Mouse (Mus musculus) forebrain, embryonic 13.5 days (tissue): ENCODE data around the gene Dph3. TPM values are rescaled to one million over a fixed set of nuclear protein-coding genes. Genes with fewer than 3 reads are reported as not detected.
A peak's percentile ranks its signal among the peaks of the same experiment; 100 is the strongest.

Experiments
- ATAC-seq: fragments of 200-750 bp; cut with Nextera tagmentation; 2 replicates; pipeline ENCODE4 v1.8.0; 2017
- H3K27ac ChIP-seq: fragments of 300-500 bp; sonication (generic); 2 replicates; pipeline ENCODE4 v1.5.1; 2015; ENCODE audit warnings: inconsistent platforms, mild to moderate bottlenecking, moderate library complexity
- H3K27me3 ChIP-seq: fragments of 300-500 bp; sonication (generic); 2 replicates; pipeline ENCODE4 v1.6.1; 2015; ENCODE audit warnings: mild to moderate bottlenecking, inconsistent platforms
- H3K36me3 ChIP-seq: fragments of 300-500 bp; sonication (generic); 2 replicates; pipeline ENCODE4 v1.6.1; 2015; ENCODE audit warnings: mild to moderate bottlenecking, inconsistent platforms; ENCODE audit not compliant: poor library complexity, severe bottlenecking
- H3K4me1 ChIP-seq: fragments of 300-500 bp; sonication (generic); 2 replicates; pipeline ENCODE4 v1.6.1; 2015; ENCODE audit warnings: inconsistent platforms
- H3K4me2 ChIP-seq: fragments of 300-500 bp; sonication (generic); 2 replicates; pipeline ENCODE4 v1.6.1; 2015; ENCODE audit warnings: inconsistent platforms, mild to moderate bottlenecking, moderate library complexity
- H3K4me3 ChIP-seq: fragments of 300-500 bp; sonication (generic); 2 replicates; pipeline ENCODE4 v1.5.1; 2015; ENCODE audit warnings: mild to moderate bottlenecking, inconsistent platforms
- H3K9ac ChIP-seq: fragments of 300-500 bp; sonication (generic); 2 replicates; pipeline ENCODE4 v1.6.1; 2015; ENCODE audit warnings: mild to moderate bottlenecking, inconsistent platforms
- H3K9me3 ChIP-seq: fragments of 300-500 bp; sonication (generic); replicated peaks from 2 replicates; pipeline ENCODE4 v1.6.1; 2016; ENCODE audit warnings: inconsistent platforms
- WGBS: fragments of 180-500 bp; shearing (Covaris S2); methylation state at CpG from one replicate; pipeline ENCODE4 v1.1.7; 2015; 5-methylcytosine and 5-hydroxymethylcytosine counted together
- polyA plus RNA-seq: library from polyadenylated mRNA; unstranded; fragments of >200 nt; fragmentation: Nextera tagmentation; extraction: Ambion mirVana; gene quantifications from 2 replicates; pipeline ENCODE4 v1.2.1, GENCODE M21; 2015

The Dph3 gene
- polyA plus RNA-seq, 1 experiment from 2014 or later = 88.8 TPM

- 95% methylated on average over 6 of the region's 6 CpGs for WGBS
- no peak for ATAC-seq
- H3K27me3 ChIP-seq = no peaks in the 10 kb centered on the region
- H3K9ac ChIP-seq = no peak overlapping the region
- no peak overlapping the region for H3K4me3 ChIP-seq
- H3K27ac ChIP-seq = no peak overlapping the region
- H3K4me2 ChIP-seq = no peak overlapping the region
- peaks cover 27% of the 10 kb centered on the region for H3K36me3 ChIP-seq
- H3K4me1 ChIP-seq = peaks cover 27% of the 10 kb centered on the region
- no peaks in the 10 kb centered on the region for H3K9me3 ChIP-seq
These were observed 2.6 kb downstream of the Dph3 start for GRCm38 (mm10) chr14:32082891-32083290.

GRCm38 (mm10) chr14:32081026-32081425 is 4.5 kb downstream of the Dph3 start:
- Histone ChIP-seq H3K9me3 (no peaks in the 10 kb centered on the region), H3K4me2 (no peak overlapping the region), H3K9ac (no peak overlapping the region), H3K36me3 (peaks cover 27% of the 10 kb centered on the region), H3K4me1 (peaks cover 16% of the 10 kb centered on the region), H3K27ac (no peak overlapping the region), H3K4me3 (no peak overlapping the region), H3K27me3 (no peaks in the 10 kb centered on the region)
- 85% methylated on average over 10 of the region's 10 CpGs for WGBS
- no peak for ATAC-seq

DNA sequence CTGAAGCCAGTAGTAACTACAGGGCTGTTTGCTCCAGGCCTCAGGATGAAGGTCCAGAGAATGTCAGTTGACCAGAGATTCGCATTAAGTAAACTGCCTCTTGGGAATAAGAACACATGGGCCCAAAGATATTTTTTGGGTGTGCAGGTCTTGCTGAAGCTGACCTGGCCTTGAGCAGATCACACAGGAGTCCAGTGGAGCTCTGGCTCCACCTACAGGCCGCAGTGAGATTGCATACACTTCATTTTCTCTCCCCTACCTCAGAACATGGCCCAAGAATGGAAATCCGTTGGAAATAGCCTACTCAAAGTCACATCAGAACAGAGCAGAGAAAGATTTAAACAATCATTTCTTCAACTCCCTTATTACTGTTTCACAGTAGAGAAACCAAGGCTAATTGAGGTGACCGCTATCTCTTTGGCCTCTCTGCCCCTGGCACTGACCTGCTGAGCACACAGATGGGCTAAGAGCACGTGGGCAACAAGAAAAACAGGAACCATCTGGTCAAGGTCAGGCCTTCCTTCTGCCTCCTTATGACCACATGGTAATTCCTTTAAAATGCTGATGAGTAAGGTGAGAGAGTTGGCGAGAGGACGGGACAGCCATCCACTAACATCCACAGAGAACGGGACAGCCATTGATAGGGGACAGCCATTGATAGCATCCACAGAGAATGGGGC is 8.5 kb downstream of the Dph3 start:
- WGBS = 60% methylated on average over 8 of the region's 8 CpGs
- no peaks in the 10 kb centered on the region for H3K4me1 ChIP-seq
- H3K27me3 ChIP-seq = no peaks in the 10 kb centered on the region
- H3K9me3 ChIP-seq = no peaks in the 10 kb centered on the region
- H3K36me3 ChIP-seq = peaks cover 15% of the 10 kb centered on the region
- H3K27ac ChIP-seq = no peak overlapping the region
- no peak overlapping the region for H3K9ac ChIP-seq
- no peak overlapping the region for H3K4me3 ChIP-seq
- no peak overlapping the region for H3K4me2 ChIP-seq
- peak; percentile 36; the same call in 1 of the 2 replicates for ATAC-seq

GRCm38 (mm10) chr14:32073901-32074300 is 11.6 kb downstream of the Dph3 start:
- WGBS = 89% methylated on average over 7 of the region's 7 CpGs
- no peak for ATAC-seq

DNA sequence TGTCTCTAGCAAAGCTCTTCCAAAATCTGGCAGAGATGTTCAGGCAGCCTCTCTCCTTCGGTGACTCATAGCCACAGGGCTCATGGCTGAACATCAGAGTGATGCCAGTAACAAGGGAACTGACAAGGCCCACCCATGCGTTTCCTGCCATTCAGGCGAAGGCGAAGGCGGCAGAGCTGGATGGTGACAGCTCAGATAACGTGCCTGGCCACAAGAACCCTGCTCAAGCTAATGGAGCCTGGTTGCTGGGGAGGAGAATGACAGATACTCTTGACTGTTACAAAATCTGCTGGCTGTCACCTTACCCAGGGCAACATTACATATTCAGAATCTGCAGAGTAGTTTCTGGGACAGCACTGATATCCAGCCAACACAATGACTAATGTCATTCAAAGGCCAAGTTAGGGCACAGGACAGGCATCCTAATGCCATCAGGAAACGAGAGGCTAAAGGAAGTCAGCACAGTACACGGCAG is 12.3 kb downstream of the Dph3 start:
- H3K4me1 ChIP-seq = no peaks in the 10 kb centered on the region
- 76% methylated on average over 8 of the region's 8 CpGs for WGBS
- no peaks in the 10 kb centered on the region for H3K9me3 ChIP-seq
- H3K36me3 ChIP-seq = no peaks in the 10 kb centered on the region
- no peak for ATAC-seq
- no peak overlapping the region for H3K4me2 ChIP-seq
- H3K27me3 ChIP-seq = no peaks in the 10 kb centered on the region
- H3K27ac ChIP-seq = no peak overlapping the region
- H3K4me3 ChIP-seq = no peak overlapping the region
- H3K9ac ChIP-seq = 0 out of 2 replicates have a peak overlapping the region, but pooled peaks have one; percentile 12

More at GRCm38 (mm10) chr14:32073901-32074300, 11.6 kb downstream of the Dph3 start:
- Histone ChIP-seq H3K4me2 (no peak overlapping the region), H3K9me3 (no peaks in the 10 kb centered on the region), H3K9ac (no peak overlapping the region), H3K36me3 (no peaks in the 10 kb centered on the region), H3K4me1 (no peaks in the 10 kb centered on the region), H3K4me3 (no peak overlapping the region), H3K27me3 (no peaks in the 10 kb centered on the region), H3K27ac (no peak overlapping the region)

GRCm38 (mm10) chr14:32072807-32073206 is 12.7 kb downstream of the Dph3 start:
- H3K36me3 ChIP-seq = no peaks in the 10 kb centered on the region
- H3K4me2 ChIP-seq = no peak overlapping the region
- ATAC-seq = no peak

DNA sequence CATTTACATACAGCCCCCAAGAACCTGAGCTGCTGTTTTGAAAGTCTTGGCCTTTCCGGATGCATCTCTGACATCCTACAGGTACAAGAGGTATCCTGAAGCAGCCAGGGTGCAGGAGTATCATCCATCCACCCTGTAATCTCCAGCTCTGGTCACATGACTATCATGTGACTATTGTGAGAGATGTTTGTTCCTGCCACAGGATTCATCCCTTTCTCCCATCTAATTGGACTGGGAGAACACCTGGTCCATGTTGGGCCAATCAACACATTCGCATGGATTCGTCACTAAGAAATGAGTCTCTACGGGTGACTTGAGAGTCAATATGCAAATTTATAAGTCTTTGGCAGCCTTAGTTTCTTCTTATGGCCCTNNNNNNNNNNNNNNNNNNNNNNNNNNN is 24.1 kb downstream of the Dph3 start:
- H3K27me3 ChIP-seq = no peaks in the 10 kb centered on the region
- H3K9ac ChIP-seq = no peak overlapping the region
- no peaks in the 10 kb centered on the region for H3K36me3 ChIP-seq
- H3K4me2 ChIP-seq = no peak overlapping the region
- no peaks in the 10 kb centered on the region for H3K4me1 ChIP-seq
- 87% methylated on average over 4 of the region's 4 CpGs for WGBS
- no peak overlapping the region for H3K27ac ChIP-seq
- no peak overlapping the region for H3K4me3 ChIP-seq
- H3K9me3 ChIP-seq = peaks cover 13% of the 10 kb centered on the region
- no peak for ATAC-seq

More at GRCm38 (mm10) chr14:32072807-32073206, 12.7 kb downstream of the Dph3 start:
- Histone ChIP-seq H3K9ac (no peak overlapping the region), H3K9me3 (no peaks in the 10 kb centered on the region), H3K27me3 (no peaks in the 10 kb centered on the region), H3K4me1 (no peaks in the 10 kb centered on the region), H3K4me3 (no peak overlapping the region), H3K27ac (no peak overlapping the region)

- H3K36me3 ChIP-seq = no peaks in the 10 kb centered on the region
- H3K9ac ChIP-seq = no peak overlapping the region
- 95% methylated on average over 4 of the region's 4 CpGs for WGBS
- no peak overlapping the region for H3K4me3 ChIP-seq
- H3K9me3 ChIP-seq = no peaks in the 10 kb centered on the region
- H3K4me1 ChIP-seq = no peaks in the 10 kb centered on the region
- no peak overlapping the region for H3K4me2 ChIP-seq
- no peak overlapping the region for H3K27ac ChIP-seq
- ATAC-seq = no peak
- no peaks in the 10 kb centered on the region for H3K27me3 ChIP-seq
These were observed 27.9 kb downstream of the Dph3 start for GRCm38 (mm10) chr14:32057664-32058063.

DNA sequence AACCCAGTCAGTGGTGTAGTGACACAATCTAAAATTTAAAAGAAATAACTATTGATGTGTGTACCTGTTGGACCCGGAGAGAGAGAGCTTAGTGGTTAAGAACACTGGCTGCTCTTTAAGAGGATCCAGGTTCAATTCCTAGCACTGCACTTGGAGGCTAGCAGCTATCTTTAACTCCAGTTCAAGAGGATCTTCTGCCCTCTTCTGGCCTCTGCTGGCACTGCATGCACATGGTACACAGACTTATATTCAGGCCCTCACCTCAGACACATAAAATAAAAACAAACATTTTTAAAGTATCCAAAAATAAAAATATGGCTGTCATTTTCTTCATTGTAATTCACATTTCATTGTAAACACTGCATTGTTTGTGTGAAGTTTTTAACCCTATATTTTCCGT is 28.9 kb downstream of the Dph3 start:
- no peaks in the 10 kb centered on the region for H3K36me3 ChIP-seq
- ATAC-seq = no peak
- no peaks in the 10 kb centered on the region for H3K27me3 ChIP-seq
- no peak overlapping the region for H3K9ac ChIP-seq
- no peak overlapping the region for H3K4me3 ChIP-seq
- H3K9me3 ChIP-seq = no peaks in the 10 kb centered on the region
- H3K4me2 ChIP-seq = no peak overlapping the region
- H3K4me1 ChIP-seq = no peaks in the 10 kb centered on the region
- H3K27ac ChIP-seq = no peak overlapping the region
- 94% methylated on average over 2 of the region's 2 CpGs for WGBS

GRCm38 (mm10) chr14:32055781-32056180 is 29.7 kb downstream of the Dph3 start:
- ATAC-seq = no peak
- H3K27me3 ChIP-seq = no peaks in the 10 kb centered on the region
- no peaks in the 10 kb centered on the region for H3K9me3 ChIP-seq
- no peaks in the 10 kb centered on the region for H3K4me1 ChIP-seq
- no peak overlapping the region for H3K4me2 ChIP-seq
- H3K9ac ChIP-seq = no peak overlapping the region
- no peaks in the 10 kb centered on the region for H3K36me3 ChIP-seq
- H3K4me3 ChIP-seq = no peak overlapping the region
- 83% methylated on average over 8 of the region's 8 CpGs for WGBS
- no peak overlapping the region for H3K27ac ChIP-seq

GRCm38 (mm10) chr14:32054788-32055187 is 30.7 kb downstream of the Dph3 start:
- Histone ChIP-seq H3K9ac (no peak overlapping the region), H3K9me3 (no peaks in the 10 kb centered on the region), H3K36me3 (no peaks in the 10 kb centered on the region), H3K27ac (no peak overlapping the region), H3K4me3 (no peak overlapping the region), H3K4me2 (no peak overlapping the region), H3K27me3 (no peaks in the 10 kb centered on the region), H3K4me1 (no peaks in the 10 kb centered on the region)
- ATAC-seq = no peak
- 57% methylated on average over 10 of the region's 10 CpGs for WGBS

DNA sequence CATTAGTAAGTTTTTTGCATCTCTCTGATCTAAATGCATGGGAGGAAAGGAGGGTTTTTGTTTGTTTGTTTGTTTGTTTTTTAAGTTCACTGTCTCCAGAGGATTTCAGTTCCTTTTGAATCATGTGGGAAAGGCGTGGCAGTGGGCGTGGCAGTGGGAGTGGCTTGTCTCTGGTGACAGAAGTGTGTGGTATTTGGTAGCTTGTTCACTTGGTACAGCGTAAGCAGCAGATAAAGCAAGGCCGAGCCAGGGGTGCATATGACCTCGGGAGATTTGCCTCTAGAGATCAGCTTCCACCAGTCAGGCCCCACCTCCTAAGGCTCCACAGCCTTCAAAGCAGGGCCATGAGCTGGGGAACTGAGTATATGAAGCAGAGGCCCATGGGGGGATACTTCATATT is 31.6 kb downstream of the Dph3 start:
- Histone ChIP-seq H3K4me2 (no peak overlapping the region), H3K36me3 (no peaks in the 10 kb centered on the region), H3K4me3 (no peak overlapping the region), H3K27me3 (no peaks in the 10 kb centered on the region), H3K9ac (no peak overlapping the region), H3K27ac (no peak overlapping the region), H3K9me3 (no peaks in the 10 kb centered on the region), H3K4me1 (no peaks in the 10 kb centered on the region)
- no peak for ATAC-seq
- WGBS = 85% methylated on average over 5 of the region's 5 CpGs

DNA sequence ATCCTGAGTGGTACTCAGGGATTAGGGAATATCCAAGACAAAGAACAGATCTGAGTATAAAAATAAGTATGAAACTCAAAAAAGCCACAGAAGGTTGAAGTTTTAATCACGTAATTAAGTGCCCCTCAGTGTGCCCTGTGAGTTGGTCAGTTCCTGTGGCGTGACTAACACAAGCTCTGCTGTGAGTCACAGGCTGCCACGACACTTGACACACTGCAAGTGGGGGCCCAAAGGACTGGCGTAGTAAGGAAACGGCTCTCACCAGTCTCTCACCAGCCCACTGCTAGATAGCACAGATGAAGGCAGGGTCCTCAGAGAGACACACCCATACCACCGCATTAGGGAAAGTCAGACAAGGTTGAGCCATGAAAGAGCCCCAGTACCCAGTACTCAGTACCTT is 35.4 kb downstream of the Dph3 start:
- no peak overlapping the region for H3K9ac ChIP-seq
- no peak overlapping the region for H3K4me2 ChIP-seq
- H3K27ac ChIP-seq = no peak overlapping the region
- ATAC-seq = no peak
- no peak overlapping the region for H3K4me3 ChIP-seq
- no peaks in the 10 kb centered on the region for H3K4me1 ChIP-seq
- H3K27me3 ChIP-seq = no peaks in the 10 kb centered on the region
- H3K9me3 ChIP-seq = no peaks in the 10 kb centered on the region
- no peaks in the 10 kb centered on the region for H3K36me3 ChIP-seq
- WGBS = 92% methylated on average over 6 of the region's 6 CpGs
